Mouse (Mus musculus) lung, adult 2 months (tissue): ENCODE results near the gene Erp27.

Experiments
- CTCF ChIP-seq: fragments of 200-500 bp; IDR thresholded peaks from 2 replicates; pipeline ENCODE4 v1.5.1; 2011; ENCODE audit warnings: mild to moderate bottlenecking, low read length, control low read depth; ENCODE audit not compliant: insufficient read depth
- POLR2A ChIP-seq: fragments of 200-500 bp; IDR thresholded peaks from 2 replicates; pipeline ENCODE4 v1.6.1; 2011; ENCODE audit warnings: low read depth, mild to moderate bottlenecking, control low read depth, low read length, borderline replicate concordance; ENCODE audit errors: extremely low read depth

DNA sequence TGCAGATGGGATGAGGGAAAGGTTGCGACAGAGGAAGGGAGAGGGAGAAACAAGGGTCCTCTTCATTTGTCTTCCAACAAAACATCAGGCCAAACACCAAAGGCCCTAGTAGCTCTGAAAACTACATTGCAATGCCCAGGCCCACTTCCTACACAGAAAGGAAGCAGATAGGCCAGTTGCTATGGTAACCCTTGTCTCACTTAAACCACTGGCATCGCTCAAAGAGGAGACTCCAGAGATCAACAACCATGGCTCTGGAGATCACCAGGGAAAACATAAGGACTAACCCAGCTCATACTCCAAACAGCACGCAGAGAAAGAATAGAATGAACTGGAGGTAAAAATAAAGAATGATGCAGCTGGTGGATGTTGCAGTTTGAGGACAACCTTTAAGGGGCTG is 13.3 kb upstream of the Erp27 start:
- TF ChIP-seq POLR2A (no peak), CTCF (no peak)
